Mouse (Mus musculus) activated CD4-positive, CD25-positive, alpha-beta regulatory T cell, adult 4 months (primary cell): ENCODE results near the gene Afm. TPM values are rescaled to one million over a fixed set of nuclear protein-coding genes. Genes with fewer than 3 reads are reported as not detected.

ENCODE experiments used
- polyA plus RNA-seq, 2 experiments: library from polyadenylated mRNA; unstranded; fragments of 100-300 nt; shearing (Covaris generic); gene quantifications; one replicate each; pipeline ENCODE4 v1.2.1; 2017

Afm gene
- polyA plus RNA-seq, 2 experiments from 2014 or later: 0.21 TPM; not detected in 1

Other genes with a start within 250 kb of the Afm start
- gene Ankrd17, start 152.4 kb upstream of the Afm start, polyA plus RNA-seq: 10 to 100 TPM; 41.9 to 48.9 TPM
- gene Gm9958, start 151.7 kb upstream of the Afm start, polyA plus RNA-seq: 1 to 10 TPM in 1 of 2 experiments, under 1 TPM in 1; 0.61 to 7.6 TPM
- not detected for gene Alb, start 58.0 kb upstream of the Afm start, polyA plus RNA-seq
- gene Afp, start 28.2 kb upstream of the Afm start, polyA plus RNA-seq: 1 to 10 TPM; 2.8 to 3.2 TPM
- not detected for gene 5830473C10Rik, start 42.2 kb downstream of the Afm start, polyA plus RNA-seq
- 1 to 10 TPM in 1 of 2 experiments, under 1 TPM in 1; 0.91 to 1.1 TPM for gene Rassf6, start 121.7 kb downstream of the Afm start, polyA plus RNA-seq
- not detected for gene Cxcl5, start 240.4 kb downstream of the Afm start, polyA plus RNA-seq
- not detected for gene Ppbp, start 249.6 kb downstream of the Afm start, polyA plus RNA-seq